Mouse (Mus musculus) kidney, embryonic 16.5 days (tissue): ENCODE results near the gene Arid4a. TPM values are rescaled to one million over a fixed set of nuclear protein-coding genes. Genes with fewer than 3 reads are reported as not detected.
A peak's percentile ranks its signal among the peaks of the same experiment; 100 is the strongest.

Source experiments
- ATAC-seq: fragments of 200-750 bp; cut with Nextera tagmentation; 2 replicates; pipeline ENCODE4 v1.8.0; 2017; ENCODE audit warnings: moderate TSS enrichment; ENCODE audit not compliant: low FRiP score, low TSS enrichment
- H3K27ac ChIP-seq: fragments of 300-500 bp; sonication (generic); 2 replicates; pipeline ENCODE4 v1.5.1; 2014; ENCODE audit warnings: low read length
- H3K27me3 ChIP-seq: fragments of 300-500 bp; sonication (generic); 2 replicates; pipeline ENCODE4 v1.6.1; 2014; ENCODE audit warnings: low read length, control low read depth, mixed read lengths; ENCODE audit not compliant: insufficient read depth
- H3K36me3 ChIP-seq: fragments of 300-500 bp; sonication (generic); 2 replicates; pipeline ENCODE4 v1.6.1; 2014; ENCODE audit warnings: low read length, control low read depth, mixed read lengths; ENCODE audit not compliant: insufficient read depth
- H3K4me1 ChIP-seq: fragments of 300-500 bp; sonication (generic); 2 replicates; pipeline ENCODE4 v1.6.1; 2014; ENCODE audit warnings: low read length, control low read depth, mixed read lengths; ENCODE audit not compliant: insufficient read depth
- H3K4me2 ChIP-seq: fragments of 300-500 bp; sonication (generic); replicated peaks from 2 replicates; pipeline ENCODE4 v1.6.1; 2014; ENCODE audit warnings: low read depth, low read length
- H3K4me3 ChIP-seq: fragments of 300-500 bp; sonication (generic); 2 replicates; pipeline ENCODE4 v1.5.1; 2014; ENCODE audit warnings: mild to moderate bottlenecking, low read length
- H3K9ac ChIP-seq: fragments of 300-500 bp; sonication (generic); replicated peaks from 2 replicates; pipeline ENCODE4 v1.6.1; 2014; ENCODE audit warnings: low read length
- H3K9me3 ChIP-seq: fragments of 300-500 bp; sonication (generic); 2 replicates; pipeline ENCODE4 v1.6.1; 2016; ENCODE audit warnings: low read length, control low read depth
- WGBS: fragments of 180-500 bp; shearing (Covaris S2); extraction: QIAGEN DNeasy Blood & Tissue Kit; methylation state at CpG from one replicate; pipeline ENCODE4 v1.1.7; 2014; 5-methylcytosine and 5-hydroxymethylcytosine counted together
- polyA plus RNA-seq: library from polyadenylated mRNA; unstranded; fragments of >200 nt; fragmentation: Nextera tagmentation; extraction: Ambion mirVana; gene quantifications from 2 replicates; pipeline ENCODE4 v1.2.1, GENCODE M21; 2015

Arid4a gene
- polyA plus RNA-seq, 1 experiment from 2014 or later, result 34.6 TPM

DNA sequence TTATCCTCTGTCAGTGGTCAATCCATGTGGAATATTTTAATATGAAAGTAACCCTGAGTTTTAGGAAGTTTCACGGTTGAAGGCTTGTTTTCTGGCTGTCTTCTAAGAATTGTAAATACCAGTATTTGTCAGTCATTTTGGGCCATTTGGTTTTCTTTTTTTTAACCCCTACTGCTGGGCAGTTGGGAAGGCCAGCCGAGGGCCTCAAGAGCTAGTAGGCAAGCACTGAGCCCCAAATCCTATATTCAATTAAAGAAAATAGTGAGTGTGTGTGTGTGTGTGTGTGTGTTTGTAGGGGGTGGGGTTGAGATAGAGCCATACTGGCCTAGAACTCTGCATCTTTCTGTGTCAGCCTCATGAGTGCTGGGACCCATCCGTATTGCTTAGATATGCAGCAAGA lies 39.9 kb upstream of the Arid4a start:
- Histone ChIP-seq H3K4me2 (peak overlapping the region; percentile 71), H3K27ac (no peak overlapping the region), H3K4me3 (peak overlapping the region; percentile 99), H3K36me3 (peaks cover 18% of the 10 kb centered on the region; the same call in 1 of the 2 replicates), H3K27me3 (no peaks in the 10 kb centered on the region), H3K9ac (peak overlapping the region; percentile 37; the same call in 1 of the 2 replicates), H3K4me1 (peaks cover 13% of the 10 kb centered on the region), H3K9me3 (no peaks in the 10 kb centered on the region)
- ATAC-seq, result no peak
- 60% methylated on average over 3 of the region's 3 CpGs for WGBS

DNA sequence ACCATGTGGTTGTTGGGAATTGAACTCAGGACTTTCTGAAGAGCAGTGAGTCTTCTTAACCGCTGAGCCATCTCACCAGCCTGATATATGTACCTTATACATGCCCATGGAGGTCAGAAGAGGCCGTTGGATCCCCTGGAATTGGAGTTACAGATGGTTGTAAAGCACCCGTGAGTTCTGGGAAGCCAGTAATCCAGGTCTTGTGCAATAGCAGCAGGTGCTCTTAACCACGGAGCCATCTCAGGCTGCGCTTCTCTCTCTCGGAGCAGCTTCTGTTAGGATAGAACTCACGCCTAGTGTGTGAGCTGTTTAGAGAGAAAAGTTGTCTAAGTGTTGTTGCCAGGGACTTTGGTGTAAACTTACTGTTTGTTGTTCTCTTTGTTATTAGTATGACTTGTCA lies 37.4 kb upstream of the Arid4a start:
- H3K4me1 ChIP-seq, result peaks cover 13% of the 10 kb centered on the region
- 92% methylated on average over 7 of the region's 7 CpGs for WGBS
- ATAC-seq, result no peak
- peaks cover 20% of the 10 kb centered on the region; the same call in 1 of the 2 replicates for H3K36me3 ChIP-seq
- H3K9ac ChIP-seq, result no peak overlapping the region
- H3K4me2 ChIP-seq, result no peak overlapping the region
- no peak overlapping the region for H3K4me3 ChIP-seq
- H3K9me3 ChIP-seq, result no peaks in the 10 kb centered on the region
- H3K27ac ChIP-seq, result no peak overlapping the region
- H3K27me3 ChIP-seq, result no peaks in the 10 kb centered on the region

DNA sequence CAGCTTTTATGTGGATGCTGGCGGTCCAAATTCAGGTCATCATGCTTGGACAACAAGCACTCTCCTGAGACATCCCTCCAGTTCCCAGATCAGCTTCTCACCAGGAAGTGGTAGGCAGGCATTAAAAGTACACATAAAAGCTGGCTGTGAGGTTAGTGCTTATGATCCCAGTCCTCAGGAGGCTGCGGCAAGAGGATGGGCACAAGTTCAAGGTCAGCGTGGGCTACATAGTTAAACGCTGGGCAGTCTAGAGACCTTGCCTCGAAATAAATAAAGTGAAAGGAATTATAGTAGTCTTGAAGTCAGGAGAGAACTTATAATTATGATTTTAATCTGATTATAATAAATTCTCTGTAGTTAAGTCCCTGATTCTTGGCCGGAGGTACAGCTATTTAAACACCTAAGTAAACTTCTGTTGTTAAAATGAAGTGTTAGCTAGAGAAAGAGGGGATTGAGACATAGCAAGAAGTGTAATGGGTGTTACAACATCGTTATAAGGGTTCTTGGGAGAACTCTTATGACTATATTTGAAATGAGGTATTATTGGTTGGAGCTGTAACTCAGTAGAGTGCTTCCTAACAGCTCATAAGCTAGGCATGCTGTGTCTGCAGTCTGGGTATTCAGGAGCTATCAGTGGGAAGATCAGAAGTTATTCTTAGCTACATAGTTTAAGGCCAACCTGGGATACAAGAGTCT lies 30.8 kb upstream of the Arid4a start:
- 91% methylated on average over 7 of the region's 7 CpGs for WGBS
- H3K9me3 ChIP-seq, result no peaks in the 10 kb centered on the region
- H3K36me3 ChIP-seq, result peaks cover 64% of the 10 kb centered on the region
- no peak overlapping the region for H3K4me2 ChIP-seq
- no peaks in the 10 kb centered on the region for H3K27me3 ChIP-seq
- no peak overlapping the region for H3K9ac ChIP-seq
- H3K4me1 ChIP-seq, result no peaks in the 10 kb centered on the region
- no peak overlapping the region for H3K27ac ChIP-seq
- H3K4me3 ChIP-seq, result no peak overlapping the region
- no peak for ATAC-seq

DNA sequence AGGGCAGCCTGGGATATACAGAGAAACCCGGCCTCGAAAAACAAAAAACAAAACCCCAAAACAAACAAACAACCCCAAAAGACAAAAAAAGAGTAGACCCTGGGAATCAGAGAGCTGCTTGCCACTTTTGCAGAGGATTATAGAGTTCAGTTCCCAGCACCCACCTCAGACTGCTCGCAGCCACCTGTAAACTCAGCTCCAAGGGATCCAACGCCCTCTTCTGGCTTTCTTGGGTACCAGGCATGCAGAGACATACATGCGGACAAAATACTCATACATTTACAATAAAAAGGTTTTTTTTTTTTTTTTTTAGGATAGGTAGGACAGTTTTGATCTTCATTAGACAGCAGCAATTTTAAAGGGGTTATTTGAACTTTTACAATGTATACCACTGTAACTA lies 18.6 kb upstream of the Arid4a start:
- peaks cover 23% of the 10 kb centered on the region; the same call in 1 of the 2 replicates for H3K36me3 ChIP-seq
- no peak overlapping the region for H3K27ac ChIP-seq
- H3K27me3 ChIP-seq, result no peaks in the 10 kb centered on the region
- H3K4me2 ChIP-seq, result no peak overlapping the region
- peaks cover 8% of the 10 kb centered on the region for H3K4me1 ChIP-seq
- H3K9me3 ChIP-seq, result no peaks in the 10 kb centered on the region
- H3K4me3 ChIP-seq, result no peak overlapping the region
- no peak overlapping the region for H3K9ac ChIP-seq
- 95% methylated on average over 5 of the region's 5 CpGs for WGBS
- no peak for ATAC-seq

DNA sequence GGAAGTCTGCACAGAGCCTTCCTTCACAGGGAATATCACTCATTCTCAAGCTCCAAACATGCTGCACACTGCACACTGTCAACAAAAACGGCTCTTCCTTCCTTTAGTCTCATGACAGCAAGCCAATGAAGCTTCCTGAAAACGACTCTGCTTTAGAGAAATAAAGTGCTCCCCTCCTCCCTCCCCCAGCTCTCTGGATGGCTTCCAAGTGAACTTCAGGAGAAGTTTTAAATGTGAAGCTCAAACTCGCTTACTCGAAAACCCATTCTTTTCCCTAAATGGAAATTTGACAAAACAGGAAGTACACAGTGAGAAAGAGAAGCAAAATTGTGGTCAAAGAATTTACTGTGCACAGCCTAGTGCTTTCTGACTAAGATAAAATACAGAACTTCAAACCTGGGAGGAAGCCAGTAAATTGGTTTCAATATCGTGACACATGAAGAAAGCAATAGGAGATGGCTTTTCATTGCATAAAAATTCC lies 16.3 kb upstream of the Arid4a start:
- 40% methylated on average over 5 of the region's 5 CpGs for WGBS
- H3K36me3 ChIP-seq, result peaks cover 24% of the 10 kb centered on the region
- peaks cover 8% of the 10 kb centered on the region for H3K4me1 ChIP-seq
- no peak overlapping the region for H3K4me3 ChIP-seq
- H3K9me3 ChIP-seq, result no peaks in the 10 kb centered on the region
- H3K27me3 ChIP-seq, result no peaks in the 10 kb centered on the region
- ATAC-seq, result peak; percentile 65; the same call in 1 of the 2 replicates
- H3K4me2 ChIP-seq, result peak overlapping the region; percentile 32
- H3K9ac ChIP-seq, result no peak overlapping the region
- peak overlapping the region; percentile 87 for H3K27ac ChIP-seq

DNA sequence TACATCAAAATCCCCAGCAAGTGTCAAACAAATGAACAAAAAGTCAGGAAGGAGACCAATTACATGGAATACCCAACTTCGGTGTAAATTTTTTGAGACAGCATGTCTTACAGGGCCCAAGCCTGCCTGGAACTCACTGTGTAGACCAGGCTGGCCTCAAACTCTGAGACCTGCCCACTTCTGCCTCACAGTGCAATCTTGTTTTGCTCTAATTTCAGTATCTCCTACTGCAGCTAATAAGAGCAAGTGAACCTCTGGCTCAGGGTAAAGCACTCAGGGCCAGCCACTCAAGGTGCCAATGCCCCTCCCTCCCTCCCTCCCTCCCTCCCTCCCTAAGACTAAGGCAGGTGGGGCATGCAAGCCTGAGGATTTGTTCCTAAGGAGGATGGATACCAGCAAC lies 15.4 kb upstream of the Arid4a start:
- Histone ChIP-seq H3K4me1 (peaks cover 8% of the 10 kb centered on the region), H3K27ac (peak overlapping the region; percentile 17; the same call in 1 of the 2 replicates), H3K4me2 (no peak overlapping the region), H3K36me3 (peaks cover 31% of the 10 kb centered on the region), H3K9me3 (no peaks in the 10 kb centered on the region), H3K9ac (no peak overlapping the region), H3K4me3 (no peak overlapping the region), H3K27me3 (no peaks in the 10 kb centered on the region)
- 88% methylated on average over 1 of the region's 1 CpGs for WGBS
- ATAC-seq, result no peak

DNA sequence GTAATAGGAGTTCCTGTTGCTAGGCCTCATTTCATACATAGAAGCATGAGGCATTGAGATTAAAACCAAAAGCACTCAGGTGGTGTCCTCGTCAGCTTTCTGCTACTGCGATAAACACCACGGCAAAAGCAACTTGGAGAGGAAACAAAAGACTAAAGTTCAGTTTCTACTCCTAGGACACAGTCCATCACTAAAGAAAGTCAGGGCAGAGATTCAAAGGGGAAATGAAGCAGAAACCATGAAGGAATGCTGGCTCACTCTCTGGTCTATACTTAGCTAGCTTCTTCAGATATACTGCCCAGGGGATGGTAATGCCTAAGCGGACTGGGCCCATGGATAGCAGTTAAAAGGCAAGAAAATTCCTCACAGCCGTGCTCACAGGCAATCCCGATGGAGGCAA lies 14.3 kb upstream of the Arid4a start:
- Histone ChIP-seq H3K4me2 (no peak overlapping the region), H3K9me3 (no peaks in the 10 kb centered on the region), H3K4me1 (peaks cover 8% of the 10 kb centered on the region), H3K36me3 (peaks cover 32% of the 10 kb centered on the region), H3K27ac (peak overlapping the region; percentile 43), H3K4me3 (no peak overlapping the region), H3K27me3 (no peaks in the 10 kb centered on the region), H3K9ac (no peak overlapping the region)
- ATAC-seq, result no peak
- 79% methylated on average over 6 of the region's 6 CpGs for WGBS

DNA sequence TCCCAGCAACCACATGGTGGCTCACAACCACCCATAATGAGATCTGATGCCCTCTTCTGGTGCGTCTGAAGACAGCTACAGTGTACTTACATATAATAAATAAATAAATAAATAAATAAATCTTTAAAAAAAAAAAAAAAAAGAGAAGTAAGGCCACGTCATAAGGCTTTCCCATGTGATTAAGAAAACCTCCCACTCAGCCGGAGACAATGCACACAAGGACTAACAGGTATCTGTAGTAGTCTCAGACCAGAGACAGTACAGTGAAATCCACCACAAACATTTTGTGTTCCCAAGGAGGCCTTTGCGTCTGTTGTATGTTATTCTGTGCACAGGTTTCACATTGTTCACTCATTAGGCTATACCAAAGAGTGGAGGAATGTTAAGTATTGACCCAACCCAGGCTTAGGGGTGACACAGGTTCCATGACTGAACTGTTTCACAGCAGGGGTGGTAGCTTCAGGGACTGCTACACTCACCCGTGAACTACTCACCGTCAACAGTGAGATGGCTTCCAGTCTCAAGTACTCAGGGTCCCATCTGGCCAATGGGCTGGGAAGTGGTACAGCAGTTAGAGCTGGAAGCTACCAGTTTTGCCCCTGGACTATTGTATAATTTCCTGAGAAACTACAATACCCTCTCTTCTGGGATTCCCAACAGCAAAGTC lies 11.9 kb upstream of the Arid4a start:
- no peaks in the 10 kb centered on the region for H3K9me3 ChIP-seq
- peaks cover 5% of the 10 kb centered on the region for H3K4me1 ChIP-seq
- H3K4me2 ChIP-seq, result no peak overlapping the region
- no peak overlapping the region for H3K4me3 ChIP-seq
- H3K36me3 ChIP-seq, result peaks cover 42% of the 10 kb centered on the region
- H3K27ac ChIP-seq, result no peak overlapping the region
- WGBS, result 90% methylated on average over 5 of the region's 6 CpGs
- H3K27me3 ChIP-seq, result no peaks in the 10 kb centered on the region
- ATAC-seq, result no peak
- no peak overlapping the region for H3K9ac ChIP-seq

DNA sequence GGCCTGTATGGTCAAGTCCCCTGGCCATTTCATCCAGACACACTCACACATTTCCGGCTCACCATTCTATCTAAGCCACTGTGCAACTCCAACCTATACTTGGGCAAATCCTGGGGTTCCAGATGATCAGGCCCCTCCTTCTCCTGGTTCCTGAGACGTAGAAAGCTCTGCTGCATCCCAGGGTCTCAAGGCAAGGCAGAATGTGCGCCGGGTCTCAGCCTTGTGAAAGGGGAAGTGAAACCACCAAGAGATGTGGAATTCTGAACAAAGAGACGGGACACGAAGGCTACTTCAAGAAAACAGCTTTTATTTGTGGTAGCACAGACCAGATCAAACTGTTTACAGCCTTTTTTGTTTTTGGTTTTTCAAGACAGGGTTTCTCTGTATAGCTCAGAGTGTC lies 9.6 kb upstream of the Arid4a start:
- ATAC-seq, result no peak
- no peaks in the 10 kb centered on the region for H3K9me3 ChIP-seq
- no peaks in the 10 kb centered on the region for H3K4me1 ChIP-seq
- WGBS, result 94% methylated on average over 6 of the region's 6 CpGs
- no peaks in the 10 kb centered on the region for H3K27me3 ChIP-seq
- H3K9ac ChIP-seq, result no peak overlapping the region
- no peak overlapping the region for H3K27ac ChIP-seq
- peaks cover 48% of the 10 kb centered on the region for H3K36me3 ChIP-seq
- H3K4me2 ChIP-seq, result no peak overlapping the region
- no peak overlapping the region for H3K4me3 ChIP-seq

DNA sequence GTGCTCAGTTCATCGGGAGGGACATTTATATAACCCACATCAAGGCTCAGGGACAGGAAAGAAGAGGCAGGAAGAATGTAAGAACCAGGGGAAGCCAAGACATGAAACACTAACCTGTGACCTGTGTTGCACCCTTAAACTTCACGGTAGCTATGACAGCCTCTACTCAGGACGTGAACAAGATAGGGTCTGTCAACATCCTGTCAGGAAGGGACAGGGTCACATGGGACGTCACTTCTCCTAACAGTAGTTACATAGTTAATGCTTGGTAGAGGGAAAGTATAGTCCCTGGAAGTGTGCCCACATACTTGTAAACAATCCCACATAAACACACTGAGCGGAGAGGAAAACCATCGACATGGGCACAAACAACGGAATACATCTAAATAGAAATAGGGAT lies 8.9 kb upstream of the Arid4a start:
- no peak for ATAC-seq
- Histone ChIP-seq H3K36me3 (peaks cover 48% of the 10 kb centered on the region), H3K9me3 (no peaks in the 10 kb centered on the region), H3K27ac (no peak overlapping the region), H3K9ac (no peak overlapping the region), H3K4me1 (0 out of 2 replicates have a peak, but pooled peaks cover 1% of the 10 kb centered on the region), H3K4me3 (no peak overlapping the region), H3K27me3 (no peaks in the 10 kb centered on the region), H3K4me2 (no peak overlapping the region)
- 75% methylated on average over 7 of the region's 7 CpGs for WGBS
